Mouse (Mus musculus): ENCODE data around the gene Ceacam12.
"Not testable (repeated sequence)": the region's sequence is repeated elsewhere in the genome, so short reads cannot be mapped to it uniquely, and the experiment has no call there.

The Ceacam12 gene

DNA sequence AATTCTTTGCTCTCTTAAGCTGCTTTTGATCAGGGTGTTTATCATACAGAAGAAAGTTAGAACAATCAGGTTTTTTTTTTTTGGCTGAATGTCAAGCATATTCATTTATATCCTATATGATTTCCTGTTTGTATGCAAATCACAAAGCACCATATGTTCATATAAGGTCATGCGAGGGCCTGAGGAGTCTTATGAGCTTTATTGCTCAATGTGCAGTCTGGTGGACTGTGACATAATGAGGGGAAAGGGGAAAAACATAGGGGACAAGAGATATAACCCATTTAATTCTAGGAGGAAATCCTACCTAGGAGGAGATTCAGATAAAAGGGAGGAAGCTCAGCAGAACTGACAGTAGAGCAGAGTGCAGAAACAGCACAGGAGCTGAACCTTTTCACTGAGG lies at the start of gene Ceacam12:
TSS of gene Ceacam12 (plus strand) at position 301 of the 400 bp plus-strand sequence.
- no peak for DNase-seq (ENCODE audit: low spot score)

DNA sequence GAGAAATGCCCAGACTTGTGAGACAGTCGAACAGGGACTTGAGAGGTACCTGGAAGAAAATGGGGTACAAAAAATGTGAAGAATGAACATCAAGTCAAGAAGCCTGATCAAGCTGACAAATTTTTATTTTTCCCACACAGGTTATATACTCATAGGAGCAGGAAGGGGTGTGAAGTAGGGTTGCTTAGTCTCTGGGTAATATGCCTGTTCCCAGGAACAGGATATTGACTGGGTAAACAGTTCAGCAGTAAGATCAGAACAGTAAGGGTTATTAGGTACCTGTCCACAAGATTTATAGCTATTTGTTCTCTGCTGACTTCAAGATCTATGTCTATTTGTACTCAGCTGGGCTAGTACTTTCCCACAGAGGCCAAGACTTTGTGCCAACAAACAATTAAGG lies 8.1 kb downstream of the Ceacam12 start:
- not testable (repeated sequence) for DNase-seq (ENCODE audit: low spot score)

DNA sequence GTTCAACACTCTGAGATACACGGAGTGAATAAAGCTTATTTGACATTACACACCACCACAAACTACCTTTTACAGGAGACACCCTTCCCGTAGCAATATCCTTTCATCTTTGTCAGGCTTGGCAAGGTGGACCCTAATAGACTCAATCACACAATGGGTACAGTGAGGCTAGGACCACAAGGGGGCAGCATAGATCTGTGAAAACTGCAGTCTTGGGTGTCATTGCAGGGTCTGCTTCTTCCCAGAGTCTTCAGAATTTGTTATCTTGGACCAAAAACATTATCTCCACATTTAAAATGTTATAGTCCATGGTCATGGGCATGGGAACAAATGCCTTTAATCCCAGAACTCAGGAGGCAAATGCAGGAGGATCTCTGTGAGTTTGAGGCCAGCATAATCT lies 35.1 kb downstream of the Ceacam12 start:
- no peak for DNase-seq (ENCODE audit: low spot score)
